Mouse (Mus musculus) kidney, postnatal 0 days (tissue): ENCODE measurements at regions not wholly inside any gene's neighbourhood (a gene's known extent, or its start where the extent isn't known, plus 50 kb on each side); places are given as distances from the start of the nearest gene placed in this dataset.

ENCODE experiments used
- ATAC-seq: fragments of 200-750 bp; cut with Nextera tagmentation; replicated peaks from 2 replicates; pipeline ENCODE4 v1.8.0; 2017; ENCODE audit warnings: low read depth, moderate number of reproducible peaks, moderate TSS enrichment, moderate library complexity; ENCODE audit not compliant: low FRiP score
- DNase-seq: peaks from one replicate; pipeline ENCODE4 v3.0.0-alpha.2; 2016; ENCODE audit warnings: low spot score
- H3K27ac ChIP-seq: fragments of 300-500 bp; sonication (generic); 2 replicates; pipeline ENCODE4 v1.5.1; 2014; ENCODE audit warnings: mild to moderate bottlenecking
- H3K27me3 ChIP-seq: fragments of 300-500 bp; sonication (generic); 2 replicates; pipeline ENCODE4 v1.6.1; 2014; ENCODE audit warnings: low read length, mixed read lengths; ENCODE audit not compliant: insufficient read depth
- H3K36me3 ChIP-seq: fragments of 300-500 bp; sonication (generic); 2 replicates; pipeline ENCODE4 v1.6.1; 2014; ENCODE audit warnings: low read length, mixed read lengths; ENCODE audit not compliant: insufficient read depth
- H3K4me1 ChIP-seq: fragments of 300-500 bp; sonication (generic); replicated peaks from 2 replicates; pipeline ENCODE4 v1.6.1; 2014; ENCODE audit warnings: antibody characterized with exemption, low read length, mixed read lengths; ENCODE audit not compliant: insufficient read depth
- H3K4me2 ChIP-seq: fragments of 300-500 bp; sonication (generic); 2 replicates; pipeline ENCODE4 v1.6.1; 2014; ENCODE audit warnings: mild to moderate bottlenecking, low read length, moderate library complexity, mixed read lengths
- H3K4me3 ChIP-seq: fragments of 300-500 bp; sonication (generic); replicated peaks from 2 replicates; pipeline ENCODE4 v1.5.1; 2014; ENCODE audit warnings: low read depth, low read length
- H3K9ac ChIP-seq: fragments of 300-500 bp; sonication (generic); 2 replicates; pipeline ENCODE4 v1.6.1; 2014; ENCODE audit warnings: low read depth, low read length
- H3K9me3 ChIP-seq: fragments of 300-500 bp; sonication (generic); replicated peaks from 2 replicates; pipeline ENCODE4 v1.6.1; 2016; ENCODE audit warnings: low read length, inconsistent platforms, mixed read lengths
- CTCF ChIP-seq: IDR thresholded peaks from 2 replicates; pipeline ENCODE4 v1.5.1; 2016; ENCODE audit warnings: antibody characterized with exemption, low read depth, mild to moderate bottlenecking, moderate library complexity
- WGBS: fragments of 180-500 bp; shearing (Covaris S2); extraction: QIAGEN DNeasy Blood & Tissue Kit; methylation state at CpG from one replicate; pipeline ENCODE4 v1.1.7; 2014; 5-methylcytosine and 5-hydroxymethylcytosine counted together

- no peaks in the 10 kb centered on the region for H3K4me1 ChIP-seq
- H3K4me2 ChIP-seq = no peak overlapping the region
- no peaks in the 10 kb centered on the region for H3K36me3 ChIP-seq
- 91% methylated on average over 8 of the region's 8 CpGs for WGBS
- DNase-seq (no peak), ATAC-seq (no peak)
- no peak overlapping the region for H3K4me3 ChIP-seq
- no peak overlapping the region for H3K9ac ChIP-seq
- TF ChIP-seq CTCF = no peak
- H3K9me3 ChIP-seq = no peaks in the 10 kb centered on the region
- no peaks in the 10 kb centered on the region for H3K27me3 ChIP-seq
- H3K27ac ChIP-seq = no peak overlapping the region
Measured at GRCm38 (mm10) chr7:37387871-37388270, 385.6 kb downstream of the Zfp536 start.

DNA sequence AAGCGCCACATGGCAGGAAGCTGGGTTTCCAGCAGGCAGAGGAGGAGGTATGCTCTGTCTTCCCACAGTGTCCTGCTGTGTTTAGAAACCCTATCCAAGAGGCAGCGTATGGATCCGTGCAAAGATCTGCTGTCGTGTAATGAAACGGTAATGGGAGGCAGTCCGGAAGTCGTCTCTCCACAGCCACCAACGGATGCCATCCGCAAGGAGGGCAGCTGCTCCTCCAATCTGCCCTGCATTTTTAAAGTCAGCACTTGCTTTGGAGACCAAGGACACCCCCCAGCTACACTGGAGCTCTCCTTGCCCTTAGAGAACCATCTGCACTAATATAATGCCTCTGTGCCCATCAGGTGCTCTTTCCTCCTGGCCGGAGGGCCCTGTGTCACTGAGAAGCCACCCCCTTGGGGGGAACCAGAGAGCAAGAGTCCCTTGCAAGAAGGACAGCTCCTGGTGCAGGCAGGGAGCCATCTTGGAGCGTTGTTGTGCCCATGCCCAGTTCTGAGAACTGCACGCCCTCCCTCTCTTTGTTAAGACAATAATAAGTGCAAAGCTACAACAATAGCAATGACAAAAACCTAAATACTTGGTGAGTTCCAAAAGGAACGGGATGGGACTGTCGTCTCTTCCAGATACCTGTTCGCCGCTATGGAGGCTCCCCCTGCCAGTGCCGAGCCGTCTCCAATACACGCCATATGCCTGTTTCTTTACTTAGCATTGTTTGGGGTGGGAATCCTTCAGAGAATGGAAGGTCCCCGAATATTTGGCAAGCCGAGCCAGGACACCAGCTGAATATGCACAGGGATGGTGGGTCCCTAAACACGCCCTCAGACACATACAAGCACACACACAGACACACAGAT is 384.4 kb downstream of the Zfp536 start:
- 87% methylated on average over 22 of the region's 22 CpGs for WGBS
- no peaks in the 10 kb centered on the region for H3K36me3 ChIP-seq
- H3K4me3 ChIP-seq = no peak overlapping the region
- no peak overlapping the region for H3K9ac ChIP-seq
- H3K4me2 ChIP-seq = no peak overlapping the region
- no peak for TF ChIP-seq CTCF
- H3K27ac ChIP-seq = no peak overlapping the region
- H3K27me3 ChIP-seq = no peaks in the 10 kb centered on the region
- DNase-seq (no peak), ATAC-seq (no peak)
- no peaks in the 10 kb centered on the region for H3K4me1 ChIP-seq
- no peaks in the 10 kb centered on the region for H3K9me3 ChIP-seq

DNA sequence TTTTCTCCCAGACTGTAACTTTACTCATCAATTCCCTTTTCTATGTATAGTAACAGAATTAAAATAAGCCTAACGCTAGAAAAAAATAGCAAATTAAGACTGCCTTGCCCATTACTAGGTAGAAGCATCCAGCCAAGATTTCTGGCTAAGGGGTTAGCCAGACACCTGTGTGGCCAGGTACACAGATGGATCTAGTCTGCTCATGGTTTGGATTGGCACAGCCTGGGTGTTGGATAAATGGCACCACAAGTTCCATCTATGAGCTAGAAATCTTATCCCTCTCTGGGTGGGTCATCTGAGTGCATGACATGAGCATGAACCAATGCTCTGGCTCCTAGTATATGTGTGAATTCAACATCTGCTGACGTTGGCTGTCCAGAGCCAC is 383.7 kb downstream of the Zfp536 start:
- Histone ChIP-seq H3K9me3 (no peaks in the 10 kb centered on the region), H3K9ac (no peak overlapping the region), H3K36me3 (no peaks in the 10 kb centered on the region), H3K27me3 (no peaks in the 10 kb centered on the region), H3K27ac (no peak overlapping the region), H3K4me2 (no peak overlapping the region), H3K4me3 (no peak overlapping the region), H3K4me1 (no peaks in the 10 kb centered on the region)
- no peak for ATAC-seq
- no peak for DNase-seq
- TF ChIP-seq CTCF = no peak
- 85% methylated on average over 2 of the region's 2 CpGs for WGBS

DNA sequence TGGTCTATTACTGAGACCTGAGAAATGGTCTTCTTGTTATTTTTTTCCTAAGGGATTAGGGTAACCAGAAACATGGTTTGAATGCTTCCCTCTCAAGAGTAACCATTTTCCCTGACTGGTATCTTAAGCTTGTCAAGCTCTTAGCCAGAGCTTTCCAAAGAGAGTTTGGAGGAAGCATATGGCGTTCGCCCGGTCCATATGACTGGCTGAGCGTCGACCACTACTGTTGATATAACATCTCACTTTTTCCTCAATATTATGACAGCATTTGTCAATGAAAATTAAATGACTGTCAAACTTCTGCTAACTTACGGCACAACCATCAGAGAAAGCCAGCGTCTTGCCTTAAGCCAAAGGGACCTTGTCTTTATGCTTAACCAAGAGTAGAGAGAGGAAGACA is 383.2 kb downstream of the Zfp536 start:
- H3K27ac ChIP-seq = no peak overlapping the region
- no peak for ATAC-seq
- no peak for DNase-seq
- no peak overlapping the region for H3K4me2 ChIP-seq
- no peaks in the 10 kb centered on the region for H3K4me1 ChIP-seq
- no peaks in the 10 kb centered on the region for H3K27me3 ChIP-seq
- no peak overlapping the region for H3K9ac ChIP-seq
- no peaks in the 10 kb centered on the region for H3K9me3 ChIP-seq
- H3K4me3 ChIP-seq = no peak overlapping the region
- H3K36me3 ChIP-seq = no peaks in the 10 kb centered on the region
- WGBS = 95% methylated on average over 7 of the region's 7 CpGs
- no peak for TF ChIP-seq CTCF

- DNase-seq (no peak), ATAC-seq (no peak)
- Histone ChIP-seq H3K9ac (no peak overlapping the region), H3K4me1 (no peaks in the 10 kb centered on the region), H3K4me3 (no peak overlapping the region), H3K36me3 (no peaks in the 10 kb centered on the region), H3K27ac (no peak overlapping the region), H3K4me2 (no peak overlapping the region), H3K27me3 (no peaks in the 10 kb centered on the region), H3K9me3 (no peaks in the 10 kb centered on the region)
- 90% methylated on average over 6 of the region's 6 CpGs for whole genome bisulfite sequencing
- no peak for TF ChIP-seq CTCF
Measured at GRCm38 (mm10) chr7:37392122-37392521, 381.3 kb downstream of the Zfp536 start.

DNA sequence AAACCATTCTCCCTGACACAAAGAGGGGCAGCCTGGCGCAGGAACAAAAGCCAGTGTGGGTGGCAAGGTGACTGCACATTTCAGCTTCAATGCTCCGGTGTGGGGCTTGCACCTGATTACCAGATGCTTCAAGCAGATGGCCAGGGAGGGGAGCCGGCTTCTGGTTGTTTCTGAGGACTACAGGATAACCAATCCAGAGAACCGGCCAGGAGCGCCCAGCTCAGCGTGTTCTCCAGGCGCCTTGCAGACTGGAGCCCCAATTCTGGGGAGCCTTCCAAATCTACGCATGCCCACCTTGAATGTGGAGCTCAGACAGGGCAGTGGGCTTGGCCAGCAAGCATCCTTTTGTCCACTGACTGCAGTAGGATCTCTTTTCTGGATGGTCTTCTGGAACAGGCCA is 380.8 kb downstream of the Zfp536 start:
- Histone ChIP-seq H3K4me3 (no peak overlapping the region), H3K27ac (no peak overlapping the region), H3K27me3 (no peaks in the 10 kb centered on the region), H3K9ac (no peak overlapping the region), H3K9me3 (no peaks in the 10 kb centered on the region), H3K4me1 (no peaks in the 10 kb centered on the region), H3K36me3 (no peaks in the 10 kb centered on the region), H3K4me2 (no peak overlapping the region)
- 90% methylated on average over 8 of the region's 8 CpGs for WGBS
- DNase-seq (no peak), ATAC-seq (no peak)
- TF ChIP-seq CTCF = no peak

DNA sequence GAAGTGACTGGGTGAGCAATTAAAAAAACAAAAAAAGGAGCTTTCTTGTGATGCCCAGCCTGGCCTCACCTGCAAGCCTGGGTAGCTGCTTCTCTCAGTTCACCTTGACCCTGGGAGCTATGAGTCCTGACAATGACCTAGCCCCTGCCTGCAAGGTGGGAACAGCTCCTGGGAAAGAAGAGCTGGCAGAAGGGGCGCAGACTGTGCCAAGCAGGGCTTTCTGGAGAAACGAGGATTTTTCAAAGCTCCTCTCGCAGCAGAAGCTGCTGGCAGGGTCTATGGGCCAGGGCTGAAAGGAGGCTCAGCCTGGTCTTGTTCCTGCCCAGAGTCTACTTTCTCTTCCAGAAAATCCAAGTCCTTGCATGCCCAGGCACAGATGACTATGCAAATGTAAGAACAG is 380.4 kb downstream of the Zfp536 start:
- ATAC-seq (no peak), DNase-seq (no peak)
- TF ChIP-seq CTCF = no peak
- Histone ChIP-seq H3K27me3 (no peaks in the 10 kb centered on the region), H3K27ac (no peak overlapping the region), H3K4me3 (no peak overlapping the region), H3K9me3 (no peaks in the 10 kb centered on the region), H3K36me3 (no peaks in the 10 kb centered on the region), H3K9ac (no peak overlapping the region), H3K4me2 (no peak overlapping the region), H3K4me1 (no peaks in the 10 kb centered on the region)
- 81% methylated on average over 3 of the region's 3 CpGs for WGBS
